Comparison of ENCODE assay signal across 15 mouse cellular contexts in the genomic region with DNA sequence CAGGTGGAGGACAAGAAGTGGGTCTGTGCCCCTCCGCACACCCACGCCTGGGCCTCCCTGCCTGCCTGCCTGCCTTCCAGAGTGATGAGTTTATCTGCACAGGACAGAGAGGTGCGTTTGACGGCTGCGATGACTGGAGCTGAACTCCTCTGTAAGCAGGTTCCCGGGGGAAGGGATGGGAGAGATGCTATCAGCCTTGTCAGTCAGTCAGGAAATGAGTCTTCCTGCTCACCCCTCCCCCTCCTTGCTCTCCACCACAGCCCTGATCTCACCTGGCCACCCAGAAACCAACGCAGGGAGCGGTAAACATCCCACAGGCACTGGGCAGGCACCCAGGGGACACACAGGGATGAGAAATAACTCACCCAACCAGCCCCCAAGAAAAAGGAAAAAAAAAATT.
"Had no signal": no experiment of that assay in that cellular context is flagged by ENCODE, and none has a peak within 500 bp of the region (broad histone marks: within the 10 kb centered on the region; RNA-seq: fewer than 3 reads in every experiment).

No protein-coding gene starts in this region.

- H3K4me2 ChIP-seq: kidney, embryonic 15.5 days; liver, embryonic 11.5 days; liver, embryonic 15.5 days; neural tube, embryonic 12.5 days; stomach, embryonic 15.5 days had no signal

- H3K4me3 ChIP-seq: kidney, embryonic 15.5 days; left cerebral cortex, adult 2 months; limb, embryonic 10.5 days; liver, embryonic 15.5 days; neural tube, embryonic 12.5 days; stomach, embryonic 15.5 days had no signal

- H3K27ac ChIP-seq: kidney, embryonic 15.5 days; left cerebral cortex, adult 2 months; limb, embryonic 10.5 days; liver, embryonic 15.5 days; neural tube, embryonic 12.5 days; stomach, embryonic 15.5 days had no signal

- H3K4me1 ChIP-seq: liver, embryonic 15.5 days; stomach, embryonic 15.5 days had no signal

- DNase-seq: kidney, adult 2 months; kidney, postnatal 14 days; lung, adult 2 months; lung, postnatal 36 days; right cerebral cortex, postnatal 14 days; thymus, adult 2 months; thymus, postnatal 25 days had no signal

- H3K36me3 ChIP-seq: kidney, embryonic 15.5 days; limb, embryonic 10.5 days; liver, embryonic 15.5 days; neural tube, embryonic 12.5 days; stomach, embryonic 15.5 days had no signal

- H3K9me3 ChIP-seq: kidney, embryonic 15.5 days; limb, embryonic 10.5 days; liver, embryonic 15.5 days; neural tube, embryonic 12.5 days; stomach, embryonic 15.5 days had no signal

- ATAC-seq: lung, postnatal 0 days had no signal

- H3K9ac ChIP-seq: kidney, embryonic 15.5 days; liver, embryonic 15.5 days; neural tube, embryonic 12.5 days; stomach, embryonic 15.5 days had no signal
